Mouse (Mus musculus) thymus, adult 18-20 months (tissue): ENCODE measurements around the gene Usp19.

Source experiments
- DNase-seq, 2 experiments: peaks; one replicate each; pipeline ENCODE4 v3.0.0; 2022; ENCODE audit warnings: mixed read lengths in 2 of 2

Gene Usp19

DNA sequence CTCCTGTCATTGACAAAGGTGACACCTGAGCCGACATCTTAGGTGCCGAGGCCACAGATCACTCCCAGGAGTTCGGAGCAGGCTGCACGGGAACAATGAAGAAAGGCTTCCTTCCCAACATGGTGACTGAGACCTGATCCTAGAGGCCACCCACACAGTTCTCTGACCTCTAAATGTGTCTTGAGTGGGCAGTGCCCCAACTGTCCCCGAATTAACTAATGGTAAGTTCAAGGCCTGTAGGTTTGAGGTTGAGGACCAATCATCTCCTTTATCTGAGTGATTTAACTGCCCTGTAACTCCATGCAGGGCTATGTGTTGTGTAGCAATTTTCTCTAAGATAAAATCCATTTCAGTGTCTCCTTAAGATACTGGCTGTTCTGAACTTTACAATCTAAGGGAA is 21.0 kb upstream of the Usp19 start:
- no peak for DNase-seq

DNA sequence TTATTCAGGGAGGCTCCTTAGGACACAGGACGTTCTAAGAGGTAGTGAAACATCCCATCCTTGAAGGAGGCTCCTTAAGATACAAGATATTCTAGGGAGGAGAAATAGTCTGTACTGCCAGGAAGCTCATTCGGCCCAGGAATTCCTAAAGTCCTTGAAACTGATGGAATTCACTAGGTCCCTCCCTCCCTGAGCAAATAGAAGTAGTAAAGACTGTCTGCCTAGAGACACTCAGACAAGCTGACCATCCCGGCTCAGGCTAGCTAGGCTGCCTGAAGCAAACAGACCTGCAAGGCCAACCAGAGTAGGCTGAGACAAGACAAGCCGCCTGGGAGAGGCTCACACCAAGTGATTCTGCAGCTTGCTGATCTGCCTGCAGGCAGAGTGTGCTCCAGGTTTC is 20.6 kb upstream of the Usp19 start:
- no peak for DNase-seq

DNA sequence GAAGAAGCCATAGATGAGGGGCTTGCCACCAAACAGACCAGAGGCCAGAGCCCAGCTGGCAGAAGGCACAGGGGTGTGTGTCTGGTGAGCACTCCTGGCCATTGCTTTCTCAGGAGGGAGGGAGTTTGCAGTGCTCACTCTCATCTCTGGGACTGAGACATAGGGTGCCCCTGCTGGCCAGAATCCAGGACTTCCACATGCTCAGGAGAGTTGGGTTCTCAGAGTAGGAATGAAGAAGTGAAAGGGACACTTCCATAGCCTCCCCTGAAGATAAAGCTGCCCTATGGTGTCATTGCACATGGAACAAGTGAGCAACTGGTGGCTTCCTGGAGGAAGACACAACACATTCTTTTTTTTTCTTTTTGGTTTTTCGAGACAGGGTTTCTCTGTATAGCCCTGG is 15.9 kb upstream of the Usp19 start:
- no peak for DNase-seq

DNA sequence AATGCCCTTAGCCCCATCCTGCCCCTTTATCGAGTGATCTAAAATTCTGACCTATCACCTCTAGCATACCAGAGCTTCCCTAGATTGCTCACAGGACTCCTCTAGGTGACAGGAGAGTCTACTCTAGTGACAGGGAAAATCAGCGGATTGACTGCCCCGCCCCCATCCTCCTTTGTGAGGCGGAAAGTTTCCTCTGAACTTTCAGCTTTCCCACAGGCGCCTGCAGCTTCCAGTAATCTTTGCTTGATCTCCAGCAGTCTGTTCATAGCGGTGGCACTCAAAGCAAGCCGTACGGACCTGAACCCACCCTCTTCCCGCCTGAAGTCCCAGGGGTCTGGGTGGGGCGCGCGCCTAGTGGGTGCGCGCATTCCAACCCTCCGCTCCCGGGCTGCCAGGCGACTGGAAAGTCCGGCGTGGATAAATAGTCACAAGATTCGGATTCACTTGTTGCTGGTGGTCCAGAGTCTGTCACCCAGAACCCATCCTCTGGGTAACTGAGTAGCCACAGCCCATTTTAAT is 11.7 kb upstream of the Usp19 start:
- no peak for DNase-seq

DNA sequence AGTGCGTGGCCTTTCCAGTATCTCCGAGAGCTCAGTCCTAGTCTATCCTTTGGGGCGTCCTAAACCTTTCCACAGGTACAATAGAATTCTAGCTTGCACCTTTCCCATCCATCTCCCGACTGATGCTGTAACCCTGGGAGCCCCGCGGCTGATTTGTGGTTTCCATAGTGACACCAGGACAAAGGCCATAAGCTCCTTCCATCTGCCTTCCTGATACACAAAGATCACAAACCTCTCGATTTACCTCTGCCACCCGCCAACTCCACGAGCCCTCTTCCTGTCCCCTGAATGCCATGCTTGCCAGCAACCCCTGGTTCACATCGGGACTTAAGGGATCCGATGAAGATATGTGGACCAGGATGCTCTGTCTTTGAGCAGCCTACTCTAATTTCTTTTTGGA is 11.2 kb upstream of the Usp19 start:
- no peak for DNase-seq

DNA sequence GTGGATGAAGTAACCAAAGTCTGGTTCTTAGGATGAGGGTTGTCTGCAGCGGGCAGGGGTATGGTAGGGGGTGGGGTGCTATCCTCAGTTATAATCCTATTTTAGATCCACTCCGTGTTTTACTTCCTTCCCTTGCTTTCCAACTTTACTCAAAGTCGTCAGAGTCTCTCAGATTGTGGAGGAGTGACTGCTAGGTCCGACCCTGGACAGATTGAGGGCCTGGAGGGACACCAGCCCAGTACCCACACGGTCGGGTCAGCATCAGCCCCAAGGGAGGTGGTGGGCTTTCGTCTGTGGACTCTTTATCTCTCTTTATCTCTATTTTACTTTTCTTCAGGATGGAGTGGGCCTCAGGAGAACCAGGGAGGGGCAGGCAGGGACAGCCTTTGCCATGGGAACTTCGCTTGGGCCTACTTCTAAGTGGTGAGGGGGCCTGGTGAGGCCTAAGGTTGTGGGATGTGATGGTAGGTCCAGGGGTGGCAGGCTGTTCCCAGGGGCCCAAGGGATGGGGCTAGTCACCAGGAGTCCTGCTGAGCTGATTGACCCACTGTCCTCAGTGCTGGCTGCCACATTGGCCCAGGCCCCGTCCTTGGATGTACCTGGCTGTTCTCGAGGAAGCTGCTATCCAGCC is 10.6 kb upstream of the Usp19 start, which contains the start of gene Lamb2:
Lamb2 (plus strand) TSS at position 16 of the 631 bp plus-strand sequence.
- DNase-seq, result no peak

DNA sequence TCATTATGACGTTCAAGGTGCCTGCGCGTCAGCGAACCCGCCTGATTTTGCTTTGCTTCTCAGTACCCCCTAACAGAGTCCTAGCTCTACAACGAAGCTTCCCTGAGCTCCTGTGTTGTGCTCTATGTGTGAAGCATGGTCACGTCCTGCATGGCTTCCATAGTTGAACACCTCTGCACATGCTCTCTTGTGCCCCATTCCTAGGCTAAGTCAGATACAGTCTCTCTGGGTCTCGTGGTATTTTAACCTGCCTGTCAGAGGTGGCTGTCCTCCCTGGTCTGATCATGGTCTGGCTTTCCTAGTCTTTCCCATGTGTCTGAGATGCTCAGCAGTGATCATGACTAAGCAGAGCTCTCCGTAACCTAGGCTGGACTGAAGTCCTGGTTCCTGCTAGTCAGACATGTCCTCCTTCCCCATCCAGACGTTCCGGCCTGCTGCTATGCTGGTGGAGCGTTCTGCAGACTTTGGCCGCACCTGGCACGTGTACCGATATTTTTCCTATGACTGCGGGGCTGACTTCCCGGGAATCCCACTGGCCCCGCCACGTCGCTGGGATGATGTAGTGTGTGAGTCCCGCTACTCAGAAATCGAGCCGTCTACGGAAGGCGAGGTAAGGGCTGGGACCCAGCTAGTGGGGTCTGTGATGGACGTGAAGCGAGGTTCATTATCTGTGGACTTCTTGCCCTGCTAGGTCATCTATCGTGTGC is 9.4 kb upstream of the Usp19 start:
- DNase-seq, result no peak

DNA sequence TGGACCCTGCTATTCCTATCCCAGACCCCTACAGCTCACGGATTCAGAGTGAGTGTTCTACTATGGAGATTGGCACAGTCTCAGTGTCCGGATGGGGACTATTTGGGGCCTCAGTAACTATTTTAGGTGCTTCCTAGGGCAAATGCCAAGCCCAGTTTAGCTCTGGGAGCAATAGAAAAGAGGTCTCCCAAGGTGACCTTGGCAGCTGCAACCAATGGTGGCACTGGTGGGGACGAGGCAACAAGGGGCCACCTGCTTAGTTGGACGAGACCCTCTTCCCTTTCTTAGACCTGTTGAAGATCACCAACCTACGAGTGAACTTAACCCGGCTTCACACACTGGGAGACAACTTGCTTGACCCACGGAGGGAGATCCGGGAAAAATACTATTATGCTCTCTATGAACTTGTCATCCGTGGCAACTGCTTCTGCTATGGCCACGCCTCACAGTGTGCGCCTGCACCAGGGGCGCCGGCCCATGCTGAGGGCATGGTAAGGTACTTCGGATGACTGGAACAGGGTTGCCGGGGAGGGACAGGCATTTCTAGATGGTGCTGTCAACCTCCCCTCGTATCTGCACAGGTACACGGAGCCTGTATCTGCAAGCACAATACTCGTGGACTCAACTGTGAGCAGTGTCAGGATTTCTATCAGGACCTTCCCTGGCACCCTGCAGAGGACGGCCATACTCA is 8.7 kb upstream of the Usp19 start:
- no peak for DNase-seq

DNA sequence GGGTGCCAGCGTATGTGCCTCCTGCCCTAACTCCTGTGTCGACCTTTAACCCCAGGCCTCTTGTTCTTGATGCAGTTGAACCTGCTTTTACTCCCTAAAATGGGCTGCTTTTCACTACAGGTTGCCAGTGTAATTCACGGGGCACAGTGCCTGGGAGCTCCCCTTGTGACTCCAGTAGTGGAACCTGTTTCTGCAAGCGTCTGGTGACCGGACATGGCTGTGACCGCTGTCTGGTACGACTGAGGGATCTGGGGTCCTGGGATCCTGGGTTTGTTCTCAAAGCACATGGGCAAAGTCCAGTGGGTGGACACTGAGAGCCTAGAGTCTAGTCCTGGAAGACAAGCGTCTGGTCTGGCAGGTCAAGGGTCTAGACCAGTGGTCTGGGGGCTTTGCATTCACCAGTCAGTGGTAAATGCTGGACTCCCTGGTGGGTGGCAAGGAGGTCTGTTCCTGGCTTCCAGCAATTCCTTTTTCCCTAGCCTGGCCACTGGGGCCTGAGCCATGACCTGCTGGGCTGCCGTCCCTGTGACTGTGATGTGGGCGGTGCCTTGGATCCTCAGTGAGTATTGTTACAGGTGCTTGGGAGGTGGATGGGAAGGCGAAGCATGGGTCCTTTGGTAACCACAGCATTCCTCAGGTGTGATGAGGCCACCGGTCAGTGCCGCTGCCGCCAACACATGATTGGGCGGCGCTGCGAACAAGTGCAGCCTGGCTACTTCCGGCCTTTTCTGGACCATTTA is 7.2 kb upstream of the Usp19 start:
- DNase-seq, result no peak

DNA sequence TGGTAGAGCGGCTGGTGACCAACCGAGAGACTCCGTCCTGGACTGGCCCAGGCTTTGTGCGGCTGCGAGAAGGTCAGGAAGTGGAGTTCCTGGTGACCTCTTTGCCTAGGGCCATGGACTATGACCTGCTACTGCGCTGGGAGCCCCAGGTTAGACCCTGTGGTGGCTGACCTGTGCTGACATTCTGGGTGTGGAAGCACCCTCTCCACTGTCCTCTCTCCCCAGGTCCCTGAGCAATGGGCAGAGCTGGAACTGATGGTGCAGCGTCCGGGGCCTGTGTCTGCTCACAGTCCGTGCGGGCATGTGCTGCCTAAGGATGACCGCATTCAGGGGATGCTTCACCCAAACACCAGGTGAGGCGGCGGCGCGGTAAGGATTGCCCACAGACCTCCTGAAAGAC is 6.4 kb upstream of the Usp19 start:
- no peak for DNase-seq

DNA sequence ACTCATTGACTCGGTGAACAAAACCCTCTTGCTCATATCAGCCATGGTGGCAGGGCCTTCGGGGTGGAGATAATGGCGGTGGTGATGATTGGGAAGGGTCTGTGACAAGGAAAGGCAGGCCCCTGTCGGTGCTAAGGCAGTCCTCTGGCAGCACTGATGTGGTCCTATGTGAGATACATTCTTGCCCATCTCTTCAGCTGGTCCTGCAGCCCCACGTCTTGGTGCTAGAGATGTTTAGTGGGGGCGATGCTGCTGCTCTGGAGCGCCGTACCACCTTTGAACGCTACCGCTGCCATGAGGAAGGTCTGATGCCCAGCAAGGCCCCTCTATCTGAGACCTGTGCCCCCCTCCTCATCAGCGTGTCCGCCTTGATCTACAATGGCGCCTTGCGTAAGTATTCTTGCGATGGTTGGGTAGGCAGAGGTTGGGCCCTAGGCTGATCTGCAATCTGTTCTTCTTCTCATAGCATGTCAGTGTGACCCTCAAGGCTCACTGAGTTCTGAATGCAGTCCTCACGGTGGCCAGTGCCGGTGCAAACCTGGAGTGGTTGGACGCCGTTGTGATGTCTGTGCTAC is 5.0 kb upstream of the Usp19 start:
- DNase-seq, result no peak

DNA sequence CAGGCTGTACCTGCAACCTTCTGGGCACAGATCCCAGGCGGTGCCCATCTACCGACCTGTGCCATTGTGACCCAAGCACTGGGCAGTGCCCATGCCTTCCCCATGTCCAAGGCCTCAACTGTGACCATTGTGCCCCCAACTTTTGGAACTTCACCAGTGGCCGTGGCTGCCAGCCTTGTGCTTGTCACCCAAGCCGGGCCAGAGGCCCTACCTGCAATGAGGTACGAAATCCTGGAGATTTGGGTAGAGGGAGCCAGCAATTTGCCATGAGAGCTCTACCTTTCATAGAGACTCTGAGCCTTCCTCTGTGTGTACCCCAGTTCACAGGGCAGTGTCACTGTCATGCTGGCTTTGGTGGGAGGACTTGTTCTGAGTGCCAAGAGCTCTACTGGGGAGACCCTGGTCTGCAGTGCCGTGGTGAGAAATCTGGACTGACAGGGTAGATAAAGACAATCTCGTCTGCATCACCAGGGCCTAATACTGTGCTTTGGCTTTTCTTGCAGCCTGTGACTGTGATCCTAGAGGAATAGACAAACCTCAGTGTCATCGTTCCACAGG is 3.4 kb upstream of the Usp19 start:
- no peak for DNase-seq

DNA sequence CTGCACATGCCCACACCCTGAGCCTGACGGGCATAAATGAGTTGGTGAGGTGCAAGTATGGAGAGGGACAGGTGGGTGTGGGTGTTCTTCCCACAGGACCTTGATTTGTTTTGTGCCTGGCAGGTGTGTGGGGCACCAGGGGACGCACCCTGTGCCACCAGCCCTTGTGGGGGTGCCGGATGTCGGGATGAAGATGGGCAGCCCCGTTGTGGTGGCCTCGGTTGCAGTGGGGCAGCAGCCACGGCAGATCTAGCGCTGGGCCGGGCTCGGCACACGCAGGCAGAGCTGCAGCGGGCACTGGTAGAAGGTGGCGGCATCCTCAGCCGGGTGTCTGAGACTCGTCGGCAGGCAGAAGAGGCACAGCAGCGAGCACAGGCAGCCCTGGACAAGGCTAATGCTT is 2.0 kb upstream of the Usp19 start:
- DNase-seq, result no peak

DNA sequence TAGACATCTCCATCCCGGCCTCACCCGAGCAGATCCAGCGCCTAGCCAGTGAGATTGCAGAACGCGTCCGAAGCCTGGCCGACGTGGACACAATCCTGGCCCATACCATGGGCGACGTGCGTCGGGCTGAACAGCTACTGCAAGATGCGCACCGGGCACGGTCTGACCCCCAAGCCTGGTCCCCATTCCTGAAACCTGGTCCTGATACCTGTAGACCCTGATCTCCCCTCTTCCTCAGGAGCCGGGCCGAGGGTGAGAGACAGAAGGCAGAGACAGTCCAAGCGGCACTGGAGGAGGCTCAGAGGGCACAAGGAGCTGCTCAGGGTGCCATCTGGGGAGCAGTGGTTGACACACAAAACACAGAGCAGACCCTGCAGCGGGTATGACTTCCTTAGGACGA is 1.2 kb upstream of the Usp19 start:
- DNase-seq, result no peak

DNA sequence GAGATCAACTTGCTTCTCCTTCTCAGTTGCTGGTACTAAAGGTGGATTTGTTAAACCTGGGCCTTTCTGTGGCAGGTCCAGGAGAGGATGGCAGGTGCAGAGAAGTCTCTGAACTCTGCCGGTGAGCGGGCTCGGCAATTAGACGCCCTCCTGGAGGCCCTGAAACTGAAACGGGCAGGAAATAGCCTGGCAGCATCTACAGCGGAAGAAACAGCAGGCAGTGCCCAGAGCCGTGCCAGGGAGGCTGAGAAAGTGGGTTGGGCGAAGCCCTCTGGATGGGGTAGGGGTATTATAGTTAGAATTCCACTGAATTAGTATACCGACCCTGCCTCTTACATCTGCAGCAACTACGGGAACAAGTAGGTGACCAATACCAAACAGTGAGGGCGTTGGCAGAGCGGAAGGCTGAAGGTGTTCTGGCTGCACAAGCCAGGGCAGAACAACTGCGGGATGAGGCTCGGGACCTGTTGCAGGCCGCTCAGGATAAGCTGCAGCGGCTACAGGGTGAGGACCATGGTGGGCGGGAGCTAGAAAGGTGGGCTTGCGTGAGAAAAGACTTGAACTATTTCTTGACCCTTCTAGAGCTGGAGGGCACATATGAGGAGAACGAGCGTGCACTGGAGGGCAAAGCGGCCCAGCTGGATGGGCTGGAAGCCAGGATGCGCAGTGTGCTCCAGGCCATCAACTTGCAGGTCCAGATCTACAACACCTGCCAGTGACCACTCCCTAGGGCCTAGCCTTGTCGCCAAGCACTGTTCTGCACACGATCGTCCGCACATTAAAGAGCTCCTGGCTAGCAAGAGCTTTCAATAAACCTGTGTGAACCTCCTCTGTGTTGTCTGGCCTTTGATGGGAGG is 472 bp upstream of the Usp19 start:
- DNase-seq, result peak in 1 of 2 experiments; percentile 48

DNA sequence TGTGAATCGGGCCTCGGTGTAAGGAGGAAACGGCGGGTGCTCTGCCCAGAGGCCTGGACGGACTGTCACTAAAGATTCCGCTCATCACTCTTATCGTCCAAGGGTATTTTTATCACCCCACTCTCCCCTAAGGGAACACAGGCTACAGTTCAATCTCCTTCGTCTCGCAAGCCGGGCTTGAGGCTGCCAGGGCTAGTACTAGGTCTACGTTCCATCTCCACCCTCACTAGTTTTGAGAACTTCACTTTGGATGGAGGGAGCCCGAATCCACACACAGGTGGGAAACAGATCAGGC is 831 bp downstream of the Usp19 start:
- DNase-seq, result no peak

DNA sequence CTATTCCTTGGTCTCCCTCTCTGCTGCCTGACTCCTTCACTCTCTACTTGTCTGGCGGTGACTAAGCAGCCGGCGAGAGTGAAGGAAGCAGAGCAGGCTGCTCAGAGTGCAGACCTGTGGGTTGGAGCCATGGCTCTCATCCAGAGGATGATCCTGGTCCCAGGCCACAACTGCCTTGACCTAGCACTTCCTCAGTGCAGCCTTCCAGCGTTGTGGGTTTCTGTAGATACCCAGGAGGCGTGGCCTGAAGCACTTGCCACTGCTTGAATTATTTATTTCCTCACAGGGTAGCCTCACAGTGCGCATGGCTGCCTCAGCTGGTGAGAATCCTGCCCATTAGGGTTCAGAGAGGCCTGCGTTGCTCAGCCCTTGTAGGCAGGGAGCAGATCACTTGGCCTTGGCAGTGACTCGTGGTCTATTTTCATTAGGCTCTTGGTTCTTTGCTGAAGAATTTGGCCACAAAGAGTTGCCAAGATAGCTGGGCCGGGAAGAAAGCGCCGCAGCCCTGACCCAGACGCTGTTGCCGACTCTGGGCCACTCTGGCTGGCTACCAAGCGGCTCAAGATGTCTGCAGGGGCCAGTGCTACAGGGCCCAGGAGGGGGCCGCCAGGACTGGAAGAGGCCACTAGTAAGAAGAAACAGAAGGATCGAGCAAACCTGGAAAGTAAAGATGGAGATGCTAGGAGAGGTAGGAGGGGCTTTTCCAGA is 1.8 kb downstream of the Usp19 start:
- DNase-seq, result no peak

DNA sequence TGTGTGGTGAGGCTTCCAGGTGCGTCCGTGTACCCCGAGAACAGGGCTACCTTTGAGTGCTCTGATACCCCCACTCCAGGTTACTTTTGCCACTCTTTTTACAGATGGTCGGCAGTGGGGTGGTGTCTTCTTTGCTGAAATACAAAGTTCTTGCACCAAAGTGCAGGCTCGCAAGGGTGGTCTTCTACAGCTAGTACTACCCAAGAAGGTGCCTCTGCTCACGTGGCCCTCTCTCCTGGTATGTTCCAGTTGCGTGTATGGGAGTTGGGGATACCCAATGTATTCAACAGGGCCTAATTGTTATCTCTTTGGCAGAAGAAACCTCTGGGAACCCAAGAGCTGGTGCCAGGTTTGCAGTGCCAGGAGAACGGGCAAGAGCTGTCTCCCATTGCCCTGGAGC is 2.8 kb downstream of the Usp19 start:
- no peak for DNase-seq

DNA sequence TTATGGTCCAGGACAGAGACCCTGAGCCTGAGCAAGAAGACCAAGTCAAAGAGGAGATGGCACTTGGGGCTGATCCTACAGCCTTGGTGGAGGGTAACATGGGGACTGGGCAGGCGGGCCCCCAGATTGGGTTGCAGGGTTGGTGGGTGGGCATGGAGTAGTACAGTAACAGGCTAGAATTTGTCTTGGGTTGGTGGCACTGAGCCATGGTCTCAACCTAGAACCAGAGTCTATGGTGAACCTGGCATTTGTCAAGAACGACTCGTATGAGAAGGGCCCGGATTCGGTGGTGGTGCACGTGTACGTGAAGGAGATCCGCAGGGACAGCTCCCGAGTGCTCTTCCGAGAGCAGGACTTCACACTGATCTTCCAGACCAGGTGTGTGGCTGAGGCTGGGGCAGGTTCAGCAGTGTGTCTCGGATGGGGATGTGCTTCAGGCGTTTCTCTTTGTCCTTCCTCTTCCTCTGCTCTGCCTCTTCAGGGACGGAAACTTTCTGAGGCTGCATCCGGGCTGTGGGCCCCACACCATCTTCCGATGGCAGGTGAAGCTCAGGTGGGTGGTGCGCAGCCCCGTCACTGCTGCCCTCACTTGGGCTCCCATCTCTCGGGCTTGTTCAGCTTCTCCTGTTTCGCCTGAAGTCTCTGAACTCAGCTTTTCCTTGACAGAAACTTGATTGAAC is 3.9 kb downstream of the Usp19 start:
- no peak for DNase-seq

DNA sequence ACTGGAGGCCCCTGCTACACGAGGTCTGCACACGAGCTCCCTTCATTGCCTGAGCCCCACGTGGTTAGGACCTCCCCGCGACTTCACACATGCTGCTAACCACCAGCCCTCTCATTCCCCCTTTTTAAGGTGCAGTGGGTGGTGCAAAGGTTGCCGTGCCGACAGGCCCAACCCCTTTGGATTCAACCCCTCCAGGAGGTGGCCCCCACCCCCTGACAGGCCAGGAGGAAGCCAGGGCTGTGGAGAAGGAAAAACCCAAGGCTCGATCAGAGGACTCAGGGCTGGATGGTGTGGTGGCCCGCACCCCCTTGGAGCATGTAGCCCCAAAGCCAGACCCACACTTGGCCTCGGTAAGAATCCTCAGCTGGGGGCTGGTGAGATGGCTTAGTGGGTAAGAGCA is 4.5 kb downstream of the Usp19 start:
- no peak for DNase-seq

DNA sequence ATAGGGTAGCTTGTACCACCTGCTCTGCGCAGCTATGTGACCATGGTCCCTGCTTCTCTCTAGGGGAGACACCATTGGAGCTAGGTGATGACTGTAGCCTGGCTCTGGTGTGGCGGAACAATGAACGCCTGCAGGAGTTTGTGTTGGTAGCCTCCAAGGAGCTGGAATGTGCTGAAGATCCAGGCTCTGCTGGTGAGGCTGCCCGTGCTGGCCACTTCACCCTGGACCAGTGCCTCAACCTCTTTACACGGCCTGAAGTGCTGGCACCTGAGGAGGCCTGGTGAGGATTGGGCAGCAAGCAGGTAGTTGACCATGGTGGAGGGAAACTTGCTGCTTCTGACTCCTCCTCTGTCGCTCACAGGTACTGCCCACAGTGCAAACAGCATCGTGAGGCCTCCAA is 8.8 kb downstream of the Usp19 start:
- no peak for DNase-seq
